Mouse (Mus musculus): ENCODE measurements around the gene Pcbp4. TPM values are rescaled to one million over a fixed set of nuclear protein-coding genes. Genes with fewer than 3 reads are reported as not detected.

The Pcbp4 gene
- polyA plus RNA-seq, 1 experiment from 2014 or later, result 299 TPM

- WGBS, result 3% methylated on average over 2 of the region's 2 CpGs
- Histone ChIP-seq H3K36me3 (replicated peaks) (no peaks in the 10 kb centered on the region), H3K4me1 (peaks cover 34% of the 10 kb centered on the region), H3K4me3 (replicated peaks) (no peak overlapping the region), H3K4me2 (peak overlapping the region; percentile 38), H3K27me3 (peaks cover 10% of the 10 kb centered on the region; the same call in 1 of the 2 replicates), H3K9ac (peak overlapping the region; percentile 2), H3K9me3 (no peaks in the 10 kb centered on the region), H3K27ac (peak overlapping the region; percentile 70)
- peak; percentile 42 for ATAC-seq (ENCODE audit: low FRiP score)
Observed at GRCm38 (mm10) chr9:106420608-106421007, 32.5 kb upstream of the Pcbp4 start.

- Histone ChIP-seq H3K4me3 (replicated peaks) (no peak overlapping the region), H3K36me3 (replicated peaks) (no peaks in the 10 kb centered on the region), H3K4me2 (peak overlapping the region; percentile 38), H3K9me3 (no peaks in the 10 kb centered on the region), H3K9ac (peak overlapping the region; percentile 2; the same call in 1 of the 2 replicates), H3K4me1 (peaks cover 34% of the 10 kb centered on the region), H3K27me3 (peaks cover 10% of the 10 kb centered on the region; the same call in 1 of the 2 replicates), H3K27ac (peak overlapping the region; percentile 70)
- 0 out of 2 replicates have a peak, but pooled peaks have one; percentile 16 for ATAC-seq (ENCODE audit: low FRiP score)
- 7% methylated on average over 16 of the region's 18 CpGs for WGBS
Observed at GRCm38 (mm10) chr9:106421033-106421864, 31.8 kb upstream of the Pcbp4 start.

GRCm38 (mm10) chr9:106421865-106422160 is 31.3 kb upstream of the Pcbp4 start:
- peak overlapping the region; percentile 70; the same call in 1 of the 2 replicates for H3K27ac ChIP-seq
- peaks cover 10% of the 10 kb centered on the region; the same call in 1 of the 2 replicates for H3K27me3 ChIP-seq
- H3K9me3 ChIP-seq, result no peaks in the 10 kb centered on the region
- ATAC-seq (ENCODE audit: low FRiP score), result peak; percentile 66
- H3K9ac ChIP-seq, result no peak overlapping the region
- no peak overlapping the region for H3K4me3 ChIP-seq (replicated peaks)
- WGBS, result 0% methylated on average over 3 of the region's 3 CpGs
- H3K36me3 ChIP-seq (replicated peaks), result no peaks in the 10 kb centered on the region
- H3K4me2 ChIP-seq, result peak overlapping the region; percentile 38
- H3K4me1 ChIP-seq, result peaks cover 34% of the 10 kb centered on the region

- Histone ChIP-seq H3K36me3 (replicated peaks) (peaks cover 32% of the 10 kb centered on the region), H3K9ac (peak overlapping the region; percentile 69), H3K4me3 (replicated peaks) (peak overlapping the region; percentile 70), H3K27me3 (no peaks in the 10 kb centered on the region), H3K4me2 (peak overlapping the region; percentile 63), H3K4me1 (peaks cover 13% of the 10 kb centered on the region), H3K9me3 (no peaks in the 10 kb centered on the region), H3K27ac (peak overlapping the region; percentile 97)
- WGBS, result 20% methylated on average over 11 of the region's 11 CpGs
- peak; percentile 66 for ATAC-seq (ENCODE audit: low FRiP score)
Observed at GRCm38 (mm10) chr9:106428719-106429220, 24.3 kb upstream of the Pcbp4 start.

- Histone ChIP-seq H3K27ac (peak within 1 kb of the TSS; percentile 97), H3K4me1 (peaks cover 13% of the 10 kb centered on the region), H3K4me2 (peak within 1 kb of the TSS; percentile 63), H3K27me3 (no peaks in the 10 kb centered on the region), H3K4me3 (replicated peaks) (peak within 1 kb of the TSS; percentile 70), H3K9me3 (no peaks in the 10 kb centered on the region), H3K36me3 (replicated peaks) (peaks cover 39% of the 10 kb centered on the region), H3K9ac (peak within 1 kb of the TSS; percentile 98)
- WGBS, result under 1% methylated on average over 53 of the region's 55 CpGs
- ATAC-seq (ENCODE audit: low FRiP score), result peak; percentile 92
Observed at GRCm38 (mm10) chr9:106429221-106430014, 23.7 kb upstream of the Pcbp4 start, which contains the start of gene Rpl29. Gene Rpl29, plus strand, starts transcription at chr9:106429454.

- Histone ChIP-seq H3K9ac (peak overlapping the region; percentile 98), H3K4me1 (peaks cover 13% of the 10 kb centered on the region), H3K36me3 (replicated peaks) (peaks cover 43% of the 10 kb centered on the region), H3K27ac (peak overlapping the region; percentile 97), H3K4me3 (replicated peaks) (peak overlapping the region; percentile 70), H3K4me2 (peak overlapping the region; percentile 63), H3K9me3 (no peaks in the 10 kb centered on the region), H3K27me3 (no peaks in the 10 kb centered on the region)
- no peak for ATAC-seq (ENCODE audit: low FRiP score)
- WGBS, result 4% methylated on average over 4 of the region's 4 CpGs
Observed at GRCm38 (mm10) chr9:106430015-106430264, 23.2 kb upstream of the Pcbp4 start.

GRCm38 (mm10) chr9:106433389-106433788 is 19.7 kb upstream of the Pcbp4 start:
- H3K9ac ChIP-seq, result 0 out of 2 replicates have a peak overlapping the region, but pooled peaks have one; percentile 12
- H3K9me3 ChIP-seq, result no peaks in the 10 kb centered on the region
- peaks cover 30% of the 10 kb centered on the region for H3K4me1 ChIP-seq
- H3K4me2 ChIP-seq, result no peak overlapping the region
- 78% methylated on average over 7 of the region's 7 CpGs for WGBS
- ATAC-seq (ENCODE audit: low FRiP score), result no peak
- H3K27me3 ChIP-seq, result no peaks in the 10 kb centered on the region
- H3K36me3 ChIP-seq (replicated peaks), result peaks cover 47% of the 10 kb centered on the region
- H3K4me3 ChIP-seq (replicated peaks), result no peak overlapping the region
- H3K27ac ChIP-seq, result no peak overlapping the region

- peaks cover 26% of the 10 kb centered on the region for H3K4me1 ChIP-seq
- no peak overlapping the region for H3K27ac ChIP-seq
- no peaks in the 10 kb centered on the region for H3K27me3 ChIP-seq
- H3K9me3 ChIP-seq, result no peaks in the 10 kb centered on the region
- WGBS, result 86% methylated on average over 9 of the region's 9 CpGs
- no peak overlapping the region for H3K4me2 ChIP-seq
- ATAC-seq (ENCODE audit: low FRiP score), result no peak
- H3K9ac ChIP-seq, result no peak overlapping the region
- H3K4me3 ChIP-seq (replicated peaks), result no peak overlapping the region
- peaks cover 36% of the 10 kb centered on the region for H3K36me3 ChIP-seq (replicated peaks)
Observed at GRCm38 (mm10) chr9:106436566-106436965, 16.5 kb upstream of the Pcbp4 start.

- peaks cover 30% of the 10 kb centered on the region for H3K4me1 ChIP-seq
- no peaks in the 10 kb centered on the region for H3K27me3 ChIP-seq
- no peak overlapping the region for H3K27ac ChIP-seq
- no peak for ATAC-seq (ENCODE audit: low FRiP score)
- H3K4me3 ChIP-seq (replicated peaks), result no peak overlapping the region
- H3K36me3 ChIP-seq (replicated peaks), result no peaks in the 10 kb centered on the region
- no peaks in the 10 kb centered on the region for H3K9me3 ChIP-seq
- WGBS, result 76% methylated on average over 5 of the region's 5 CpGs
- H3K4me2 ChIP-seq, result no peak overlapping the region
- H3K9ac ChIP-seq, result no peak overlapping the region
Observed at GRCm38 (mm10) chr9:106442680-106443079, 10.4 kb upstream of the Pcbp4 start.

GRCm38 (mm10) chr9:106444836-106445235 is 8.3 kb upstream of the Pcbp4 start:
- no peak overlapping the region for H3K27ac ChIP-seq
- no peak overlapping the region for H3K9ac ChIP-seq
- H3K27me3 ChIP-seq, result no peaks in the 10 kb centered on the region
- H3K4me2 ChIP-seq, result no peak overlapping the region
- H3K4me1 ChIP-seq, result peaks cover 34% of the 10 kb centered on the region
- H3K4me3 ChIP-seq (replicated peaks), result no peak overlapping the region
- no peaks in the 10 kb centered on the region for H3K36me3 ChIP-seq (replicated peaks)
- H3K9me3 ChIP-seq, result no peaks in the 10 kb centered on the region
- no peak for ATAC-seq (ENCODE audit: low FRiP score)
- WGBS, result 80% methylated on average over 4 of the region's 4 CpGs

- Histone ChIP-seq H3K9ac (peak within 1 kb of the TSS; percentile 64), H3K4me2 (peak within 1 kb of the TSS; percentile 74), H3K36me3 (replicated peaks) (no peaks in the 10 kb centered on the region), H3K27me3 (no peaks in the 10 kb centered on the region), H3K9me3 (no peaks in the 10 kb centered on the region), H3K4me3 (replicated peaks) (peak within 1 kb of the TSS; percentile 49), H3K27ac (peak within 1 kb of the TSS; percentile 65), H3K4me1 (peaks cover 56% of the 10 kb centered on the region)
- peak; percentile 85 for ATAC-seq (ENCODE audit: low FRiP score)
- WGBS, result under 1% methylated on average over 24 of the region's 24 CpGs
Observed at GRCm38 (mm10) chr9:106447348-106447747, 5.7 kb upstream of the Pcbp4 start, which contains the start of the genes Abhd14b and Abhd14a. Gene Abhd14b, plus strand, starts transcription at chr9:106447459. Gene Abhd14a, minus strand, starts transcription at chr9:106447678.

GRCm38 (mm10) chr9:106447951-106448350 is 5.1 kb upstream of the Pcbp4 start:
- peaks cover 62% of the 10 kb centered on the region for H3K4me1 ChIP-seq
- H3K9me3 ChIP-seq, result no peaks in the 10 kb centered on the region
- peak overlapping the region; percentile 74 for H3K4me2 ChIP-seq
- ATAC-seq (ENCODE audit: low FRiP score), result 0 out of 2 replicates have a peak, but pooled peaks have one; percentile 0
- H3K27ac ChIP-seq, result peak overlapping the region; percentile 63
- no peaks in the 10 kb centered on the region for H3K27me3 ChIP-seq
- H3K9ac ChIP-seq, result peak overlapping the region; percentile 64; the same call in 1 of the 2 replicates
- no peaks in the 10 kb centered on the region for H3K36me3 ChIP-seq (replicated peaks)
- WGBS, result 42% methylated on average over 9 of the region's 9 CpGs
- H3K4me3 ChIP-seq (replicated peaks), result peak overlapping the region; percentile 49
